Mouse (Mus musculus) lung, embryonic 16.5 days (tissue): ENCODE results near the gene Scamp2. TPM values are rescaled to one million over a fixed set of nuclear protein-coding genes. Genes with fewer than 3 reads are reported as not detected.

Experiments used
- ATAC-seq: fragments of 200-750 bp; cut with Nextera tagmentation; 2 replicates; pipeline ENCODE4 v1.8.0; 2017; ENCODE audit warnings: low read depth, mild to moderate bottlenecking, moderate library complexity
- H3K27ac ChIP-seq: fragments of 300-500 bp; sonication (generic); 2 replicates; pipeline ENCODE4 v1.5.1; 2014; ENCODE audit warnings: mild to moderate bottlenecking, control low read depth, low read length
- H3K27me3 ChIP-seq: fragments of 300-500 bp; sonication (generic); 2 replicates; pipeline ENCODE4 v1.6.1; 2014; ENCODE audit warnings: low read depth, low read length, mixed read lengths; ENCODE audit not compliant: control insufficient read depth, insufficient read depth
- H3K36me3 ChIP-seq: fragments of 300-500 bp; sonication (generic); 2 replicates; pipeline ENCODE4 v1.6.1; 2014; ENCODE audit warnings: low read length; ENCODE audit not compliant: control insufficient read depth, insufficient read depth
- H3K4me1 ChIP-seq: fragments of 300-500 bp; sonication (generic); replicated peaks from 2 replicates; pipeline ENCODE4 v1.6.1; 2014; ENCODE audit warnings: low read length, mixed read lengths; ENCODE audit not compliant: control insufficient read depth, insufficient read depth
- H3K4me2 ChIP-seq: fragments of 300-500 bp; sonication (generic); 2 replicates; pipeline ENCODE4 v1.6.1; 2014; ENCODE audit warnings: low read depth, low read length, control low read depth
- H3K4me3 ChIP-seq: fragments of 300-500 bp; sonication (generic); 2 replicates; pipeline ENCODE4 v1.5.1; 2014; ENCODE audit warnings: mild to moderate bottlenecking, low read length, control low read depth
- H3K9ac ChIP-seq: fragments of 300-500 bp; sonication (generic); 2 replicates; pipeline ENCODE4 v1.6.1; 2014; ENCODE audit warnings: low read length, control low read depth
- H3K9me3 ChIP-seq: fragments of 300-500 bp; sonication (generic); 2 replicates; pipeline ENCODE4 v1.6.1; 2016; ENCODE audit warnings: low read length; ENCODE audit not compliant: control insufficient read depth
- WGBS: fragments of 180-500 bp; shearing (Covaris S2); extraction: QIAGEN DNeasy Blood & Tissue Kit; methylation state at CpG from one replicate; pipeline ENCODE4 v1.1.7; 2014; 5-methylcytosine and 5-hydroxymethylcytosine counted together
- polyA plus RNA-seq: library from polyadenylated mRNA; unstranded; fragments of >200 nt; fragmentation: Nextera tagmentation; extraction: Ambion mirVana; gene quantifications from 2 replicates; pipeline ENCODE4 v1.2.1, GENCODE M21; 2015

The Scamp2 gene
- polyA plus RNA-seq: 66.9 and 70.3 TPM in 2 replicates

GRCm38 (mm10) chr9:57560861-57561710, at the start of gene Scamp2:
Gene Scamp2, plus strand, starts transcription at chr9:57560943.
- peaks cover 19% of the 10 kb centered on the region for H3K4me1 ChIP-seq
- peak within 1 kb of the TSS; percentile 74 for H3K4me3 ChIP-seq
- H3K36me3 ChIP-seq: no peaks in the 10 kb centered on the region
- peak; percentile 99 for ATAC-seq
- H3K4me2 ChIP-seq: peak within 1 kb of the TSS; percentile 63
- WGBS: 1% methylated on average over 37 of the region's 37 CpGs
- no peaks in the 10 kb centered on the region for H3K27me3 ChIP-seq
- H3K9ac ChIP-seq: peak within 1 kb of the TSS; percentile 79
- peak within 1 kb of the TSS; percentile 67 for H3K27ac ChIP-seq
- no peaks in the 10 kb centered on the region for H3K9me3 ChIP-seq

DNA sequence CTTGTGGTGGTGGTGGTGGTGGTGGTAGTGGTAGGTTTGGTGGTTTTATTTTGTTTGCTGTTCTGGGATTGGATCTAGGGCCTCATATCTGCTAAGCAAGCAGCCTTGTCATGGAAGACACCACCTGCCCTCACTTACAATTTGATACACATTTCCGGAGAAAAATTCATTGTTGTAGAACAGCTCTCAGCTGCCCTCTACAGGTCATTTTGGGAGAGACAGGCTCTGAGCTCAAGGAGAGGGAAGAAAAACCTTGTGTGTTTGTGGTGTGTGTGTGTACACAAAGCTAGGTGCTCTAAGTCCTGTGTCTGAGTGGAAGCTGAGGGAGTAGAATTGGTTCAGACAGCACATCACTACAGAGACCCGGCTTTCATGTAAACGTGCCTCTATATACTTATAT, 43.6 kb upstream of the Scamp2 start:
- Histone ChIP-seq H3K36me3 (no peaks in the 10 kb centered on the region), H3K27me3 (no peaks in the 10 kb centered on the region), H3K4me3 (no peak overlapping the region), H3K9ac (no peak overlapping the region), H3K4me1 (peaks cover 3% of the 10 kb centered on the region), H3K9me3 (no peaks in the 10 kb centered on the region), H3K4me2 (no peak overlapping the region), H3K27ac (no peak overlapping the region)
- ATAC-seq: no peak
- 3% methylated on average over 3 of the region's 3 CpGs for WGBS

DNA sequence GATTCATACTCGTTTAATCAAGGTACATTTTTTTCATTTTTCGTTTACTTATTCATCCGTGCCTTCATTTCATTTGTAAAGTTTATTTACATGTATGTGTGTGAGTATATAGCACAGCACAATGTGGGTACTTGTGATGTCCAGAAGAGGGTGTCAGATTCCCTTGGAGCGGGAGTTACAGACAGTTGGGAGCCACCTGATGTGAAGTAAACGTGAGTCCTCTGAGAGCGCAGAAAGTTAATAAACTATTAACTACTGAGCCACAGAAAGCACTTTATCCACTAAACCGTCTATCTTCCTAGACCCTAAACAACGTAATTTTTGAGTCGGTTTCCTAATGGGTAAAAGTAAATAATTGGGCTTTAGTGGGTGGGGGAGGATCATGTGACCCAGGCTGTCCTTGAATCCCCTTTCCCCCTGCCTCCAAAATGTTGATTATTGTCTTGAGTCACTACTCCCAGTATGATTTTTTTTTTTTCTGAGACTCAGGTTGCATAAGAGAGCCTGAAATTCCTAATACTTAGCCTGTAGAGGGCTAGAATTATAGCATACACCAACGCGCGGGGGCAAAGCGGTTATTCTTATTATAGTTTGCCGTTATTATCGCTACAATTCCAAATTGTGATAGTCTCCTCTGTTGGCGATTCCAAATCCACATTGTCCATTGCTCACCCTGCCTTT, 40.2 kb upstream of the Scamp2 start:
- no peaks in the 10 kb centered on the region for H3K36me3 ChIP-seq
- 19% methylated on average over 16 of the region's 16 CpGs for WGBS

GRCm38 (mm10) chr9:57521056-57521911, 39.5 kb upstream of the Scamp2 start, which contains the start of gene Cox5a:
Gene Cox5a, plus strand, starts transcription at chr9:57521274.
- Histone ChIP-seq H3K27ac (peak within 1 kb of the TSS; percentile 92), H3K9ac (peak within 1 kb of the TSS; percentile 92), H3K4me2 (peak within 1 kb of the TSS; percentile 73), H3K9me3 (no peaks in the 10 kb centered on the region), H3K27me3 (no peaks in the 10 kb centered on the region), H3K36me3 (no peaks in the 10 kb centered on the region), H3K4me3 (peak within 1 kb of the TSS; percentile 93), H3K4me1 (peaks cover 11% of the 10 kb centered on the region)
- WGBS: under 1% methylated on average over 91 of the region's 95 CpGs
- peak; percentile 99 for ATAC-seq

More for the DNA sequence above, 40.2 kb upstream of the Scamp2 start:
- Histone ChIP-seq H3K4me2 (peak overlapping the region; percentile 73), H3K9me3 (no peaks in the 10 kb centered on the region), H3K27me3 (no peaks in the 10 kb centered on the region), H3K9ac (peak overlapping the region; percentile 69), H3K27ac (peak overlapping the region; percentile 61), H3K4me3 (peak overlapping the region; percentile 93), H3K4me1 (peaks cover 11% of the 10 kb centered on the region)
- peak; percentile 70 for ATAC-seq

DNA sequence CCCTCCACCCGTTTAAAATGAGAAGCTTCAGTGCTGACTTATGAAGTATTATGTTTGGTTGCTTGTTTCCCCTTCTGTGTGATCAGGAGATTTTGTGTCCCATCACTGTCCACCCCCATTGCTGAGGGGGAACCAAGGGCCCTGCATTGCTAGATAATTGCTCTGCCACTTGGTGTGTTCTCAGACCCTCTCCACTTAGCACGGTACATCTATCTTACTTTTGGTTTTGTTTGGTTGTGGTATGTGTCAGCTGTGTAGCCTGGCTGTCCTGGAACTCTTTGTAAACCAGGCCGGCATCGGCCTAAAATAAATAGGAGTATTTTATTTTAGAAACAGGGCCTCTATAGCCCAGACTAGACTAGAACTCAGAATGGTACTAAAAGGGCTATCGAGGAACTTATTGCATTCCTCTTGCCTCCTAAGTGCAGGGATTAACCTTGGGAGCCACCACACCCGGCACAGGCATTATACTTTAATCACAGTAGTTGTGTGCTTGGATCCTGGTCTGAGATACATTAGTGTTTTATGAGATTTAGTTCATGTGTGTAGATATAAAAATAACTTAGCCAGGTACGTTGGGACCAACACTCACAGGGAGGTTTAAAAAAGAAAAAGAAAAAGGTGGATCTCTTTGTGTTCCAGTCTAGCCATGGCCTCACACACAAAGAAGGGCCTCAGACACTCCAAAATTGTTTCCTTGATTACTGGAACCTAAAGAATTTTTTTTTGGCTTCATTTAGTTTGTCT, 38.5 kb upstream of the Scamp2 start:
- no peaks in the 10 kb centered on the region for H3K36me3 ChIP-seq
- 22% methylated on average over 7 of the region's 7 CpGs for WGBS
- H3K27ac ChIP-seq: no peak overlapping the region
- ATAC-seq: no peak
- H3K4me3 ChIP-seq: peak overlapping the region; percentile 93
- H3K4me2 ChIP-seq: peak overlapping the region; percentile 64
- H3K4me1 ChIP-seq: peaks cover 11% of the 10 kb centered on the region
- H3K27me3 ChIP-seq: no peaks in the 10 kb centered on the region
- peak overlapping the region; percentile 92 for H3K9ac ChIP-seq
- H3K9me3 ChIP-seq: no peaks in the 10 kb centered on the region

DNA sequence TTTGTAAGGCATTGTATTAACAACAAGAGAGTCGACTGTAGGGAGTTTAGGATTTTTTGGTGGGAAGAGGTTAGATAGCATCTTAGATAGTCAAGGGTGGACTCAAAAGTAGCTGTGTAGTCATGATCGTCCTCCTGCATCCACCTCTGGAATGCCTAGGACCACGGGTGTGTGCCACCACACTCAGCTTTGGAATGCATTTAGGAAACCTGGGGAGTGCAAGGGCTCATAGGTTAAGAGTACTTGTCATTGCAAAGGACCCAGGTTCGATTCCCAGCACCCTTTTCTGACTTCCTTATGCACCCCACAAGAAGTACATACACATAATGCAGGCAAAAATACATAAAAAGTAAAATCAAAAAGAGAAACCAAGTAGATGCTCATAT, 37.9 kb upstream of the Scamp2 start:
- Histone ChIP-seq H3K4me1 (peaks cover 11% of the 10 kb centered on the region), H3K9ac (no peak overlapping the region), H3K36me3 (no peaks in the 10 kb centered on the region), H3K4me2 (peak overlapping the region; percentile 64), H3K4me3 (no peak overlapping the region), H3K27me3 (no peaks in the 10 kb centered on the region), H3K27ac (no peak overlapping the region), H3K9me3 (no peaks in the 10 kb centered on the region)
- ATAC-seq: no peak
- WGBS: 60% methylated on average over 4 of the region's 4 CpGs

DNA sequence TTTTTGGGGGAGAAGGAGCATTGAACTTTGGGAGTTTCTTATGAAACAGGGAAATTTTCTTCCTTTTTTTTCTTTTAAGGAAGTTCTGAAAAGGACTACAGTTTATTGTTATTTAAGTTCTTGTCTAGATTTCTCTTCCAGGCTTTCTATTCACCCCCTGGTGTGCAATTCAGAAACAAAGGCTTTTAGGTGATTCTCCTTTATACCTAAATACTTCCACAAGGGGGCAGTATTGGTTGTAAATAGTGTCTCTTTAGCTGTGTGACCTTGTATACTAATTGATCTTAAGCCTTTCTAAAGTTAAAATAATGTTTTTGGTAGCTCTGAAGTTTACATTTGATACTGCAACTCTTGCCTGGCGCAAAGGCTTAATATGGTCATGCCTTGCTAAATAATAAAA, 37.0 kb upstream of the Scamp2 start:
- Histone ChIP-seq H3K4me1 (peaks cover 11% of the 10 kb centered on the region), H3K36me3 (no peaks in the 10 kb centered on the region), H3K9ac (no peak overlapping the region), H3K4me3 (no peak overlapping the region), H3K27me3 (no peaks in the 10 kb centered on the region), H3K4me2 (no peak overlapping the region), H3K27ac (no peak overlapping the region), H3K9me3 (no peaks in the 10 kb centered on the region)
- ATAC-seq: no peak
- WGBS: 87% methylated on average over 1 of the region's 1 CpGs

- Histone ChIP-seq H3K9ac (no peak overlapping the region), H3K27me3 (no peaks in the 10 kb centered on the region), H3K9me3 (no peaks in the 10 kb centered on the region), H3K4me3 (no peak overlapping the region), H3K27ac (no peak overlapping the region), H3K4me1 (peaks cover 11% of the 10 kb centered on the region), H3K36me3 (no peaks in the 10 kb centered on the region), H3K4me2 (no peak overlapping the region)
- no peak for ATAC-seq
These were observed 36.3 kb upstream of the Scamp2 start for GRCm38 (mm10) chr9:57524439-57524838.
